Mouse (Mus musculus): ENCODE data around the gene Ldlrad3.

Gene Ldlrad3

DNA sequence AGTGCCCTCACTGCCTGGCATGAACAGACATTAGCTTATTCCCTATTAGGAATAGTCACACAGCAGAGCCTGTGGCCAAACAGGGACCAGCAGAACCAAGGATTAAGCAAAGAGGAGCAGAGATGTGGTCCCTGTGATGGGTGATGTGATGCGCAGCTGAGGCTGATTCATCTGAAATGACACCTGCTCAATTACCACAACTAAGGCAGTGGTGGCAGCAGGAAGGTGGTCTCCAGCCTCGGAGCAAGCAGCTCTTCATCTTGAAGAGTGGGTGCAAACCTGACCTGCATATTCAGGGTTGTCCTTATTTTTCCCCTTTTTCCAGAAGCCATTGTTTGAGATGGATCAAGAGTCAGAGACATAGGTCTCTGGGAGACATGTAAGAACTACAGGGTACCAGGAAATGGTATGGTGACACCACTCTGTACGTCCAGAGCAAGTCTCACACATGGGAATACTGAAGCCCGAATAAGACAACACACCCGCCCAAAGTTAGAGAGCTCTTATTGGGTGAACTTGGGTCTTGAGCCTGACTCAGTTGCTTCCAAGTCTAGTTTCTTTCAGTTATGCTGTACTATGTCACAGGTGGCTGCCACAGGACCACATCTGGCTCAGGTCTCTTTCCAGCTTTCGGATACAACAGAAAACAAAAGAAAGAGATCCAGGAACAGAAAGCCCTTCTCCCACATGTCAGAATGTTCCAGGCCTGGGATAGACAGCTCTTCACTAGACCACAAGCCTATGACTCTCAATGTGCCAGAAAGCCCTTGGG, 112.7 kb downstream of the Ldlrad3 start:
- DNase-seq (ENCODE audit: low spot score in 2 of 2) = no peak

DNA sequence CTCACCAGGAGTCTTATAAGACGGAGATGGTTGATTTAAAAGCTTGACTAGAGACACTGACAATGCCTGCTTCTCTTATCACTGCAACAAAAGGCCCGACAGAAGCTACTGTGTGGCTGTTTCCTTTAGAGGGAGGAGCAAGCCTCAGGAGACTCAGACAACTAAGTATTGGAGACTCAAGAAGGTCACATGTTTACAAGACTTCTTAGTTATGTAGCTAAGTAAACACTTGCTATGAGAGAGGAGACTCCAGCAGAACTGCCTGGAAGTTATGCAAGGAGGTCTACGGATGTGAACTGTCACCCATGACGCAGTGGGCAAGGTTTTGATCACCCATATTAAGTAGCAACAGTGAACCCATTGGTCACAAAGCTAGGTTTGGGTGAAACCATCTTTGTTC, 113.3 kb downstream of the Ldlrad3 start:
- DNase-seq (ENCODE audit: low spot score in 2 of 2) = no peak

DNA sequence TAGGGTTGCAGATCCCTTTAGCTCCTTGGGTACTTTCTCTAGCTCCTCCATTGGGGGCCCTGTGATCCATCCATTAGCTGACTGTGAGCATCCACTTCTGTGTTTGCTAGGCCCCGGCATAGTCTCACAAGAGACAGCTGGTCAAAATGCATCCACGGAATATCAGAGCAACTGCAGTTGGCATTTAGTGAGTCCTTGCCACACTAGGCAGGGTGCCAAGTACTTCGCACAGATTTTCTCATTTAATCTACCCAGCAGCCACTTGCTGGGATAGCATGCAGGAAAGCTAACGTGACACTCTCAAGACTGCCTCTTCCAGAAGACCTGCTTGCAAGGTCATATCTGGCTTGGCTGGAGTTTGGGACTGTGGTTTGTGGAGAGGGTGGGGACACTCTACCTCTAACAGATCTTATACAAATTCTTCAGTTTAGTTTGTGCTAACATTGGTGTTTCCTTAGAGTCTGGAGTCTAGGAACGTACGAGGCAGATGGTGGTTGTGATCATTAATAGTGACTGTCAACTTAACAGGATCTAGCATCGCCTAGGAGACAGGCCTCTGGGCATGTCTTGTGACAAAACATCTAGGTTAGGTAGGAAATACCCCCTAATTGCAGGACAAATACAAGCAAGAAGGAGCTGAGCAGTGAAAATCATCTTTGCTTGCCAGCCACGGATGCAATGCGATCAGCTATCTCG, 115.0 kb downstream of the Ldlrad3 start:
- peak; percentile 69 to 79 for DNase-seq (ENCODE audit: low spot score in 2 of 2)

DNA sequence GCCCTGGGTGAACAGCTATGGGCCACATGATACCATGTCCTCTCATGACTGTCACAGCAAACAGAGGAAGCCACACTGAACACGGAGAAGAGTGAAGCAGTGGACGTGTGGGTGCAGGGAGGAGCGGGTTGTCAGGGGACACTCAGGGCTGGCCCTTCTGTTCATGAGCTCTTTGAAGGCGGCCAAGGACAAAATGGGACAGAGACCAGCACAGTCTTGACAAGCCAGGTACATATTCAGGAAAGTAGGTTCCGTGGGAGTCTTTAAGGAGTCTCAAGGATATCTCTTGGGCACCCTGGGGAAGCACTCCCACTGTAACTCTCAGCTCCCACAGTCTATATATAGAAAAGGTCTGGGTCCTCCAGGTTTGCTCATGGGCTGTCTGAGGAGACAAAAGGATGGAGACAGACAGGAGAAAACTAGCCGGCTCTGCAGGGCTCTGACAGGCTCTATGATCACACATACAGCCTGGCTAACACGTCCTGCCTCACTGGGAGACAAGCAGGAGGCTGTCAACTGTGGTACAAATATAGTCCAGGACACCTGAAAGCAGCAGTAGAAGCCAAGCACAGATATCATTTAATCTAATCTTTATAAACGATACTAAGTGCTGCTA, 121.3 kb downstream of the Ldlrad3 start:
- DNase-seq (ENCODE audit: low spot score in 2 of 2) = no peak

DNA sequence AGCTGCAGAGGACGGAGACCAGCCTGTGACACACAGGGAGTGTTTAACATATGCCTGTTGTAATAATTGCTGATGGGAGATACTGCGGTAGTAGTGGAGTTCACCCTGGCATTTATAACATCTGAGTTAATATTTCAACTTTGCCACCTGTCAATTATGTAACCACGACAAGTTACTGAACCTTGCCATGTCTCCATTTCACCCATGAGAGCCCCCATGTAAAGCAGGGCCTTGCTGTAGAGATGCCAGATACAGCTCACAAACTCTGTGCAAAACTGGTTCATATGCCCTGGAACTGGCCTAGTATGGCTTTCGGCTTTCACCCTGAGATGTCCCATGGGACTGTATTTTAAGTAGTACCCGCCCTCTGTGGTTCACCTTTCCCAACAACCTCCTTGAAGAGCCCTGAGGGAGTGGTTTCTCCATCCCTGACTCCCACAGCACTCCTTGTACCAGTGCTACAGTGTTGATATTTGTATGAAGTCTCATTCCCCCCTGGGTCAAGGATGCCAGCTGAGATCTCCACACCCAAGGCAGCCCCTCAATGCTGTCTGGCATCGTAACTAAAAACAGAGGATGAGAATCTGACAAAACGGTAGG, 122.2 kb downstream of the Ldlrad3 start:
- DNase-seq (ENCODE audit: low spot score in 2 of 2) = no peak

DNA sequence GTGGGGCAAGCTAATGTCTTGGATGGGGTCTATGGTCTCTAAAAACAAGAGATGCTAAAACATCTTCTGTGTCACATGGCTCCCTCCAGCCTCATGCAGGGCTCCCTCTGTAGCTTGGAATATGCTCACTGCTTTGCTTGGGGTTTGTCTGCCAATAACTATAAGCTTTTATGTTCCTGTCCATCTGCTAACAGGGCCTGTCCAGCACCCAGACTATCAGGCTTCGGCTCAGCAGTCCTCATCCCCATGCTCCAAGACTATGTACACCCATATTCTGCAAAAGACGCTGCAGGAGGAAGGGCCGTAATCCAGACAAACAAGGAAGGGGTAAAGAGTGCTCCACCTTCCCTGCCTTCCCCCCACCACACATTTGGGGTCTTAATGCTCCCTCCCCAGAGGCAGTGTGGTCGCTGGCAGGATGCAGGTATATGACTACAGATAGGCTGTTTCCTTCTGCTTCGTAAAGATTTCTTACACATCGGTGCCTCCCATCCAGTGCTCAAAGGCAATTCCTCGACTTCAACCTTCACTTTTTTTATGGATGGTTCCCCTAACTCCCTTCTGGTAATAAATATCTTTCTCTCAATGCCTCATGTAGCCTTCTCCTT, 123.2 kb downstream of the Ldlrad3 start:
- DNase-seq (ENCODE audit: low spot score in 2 of 2) = no peak

DNA sequence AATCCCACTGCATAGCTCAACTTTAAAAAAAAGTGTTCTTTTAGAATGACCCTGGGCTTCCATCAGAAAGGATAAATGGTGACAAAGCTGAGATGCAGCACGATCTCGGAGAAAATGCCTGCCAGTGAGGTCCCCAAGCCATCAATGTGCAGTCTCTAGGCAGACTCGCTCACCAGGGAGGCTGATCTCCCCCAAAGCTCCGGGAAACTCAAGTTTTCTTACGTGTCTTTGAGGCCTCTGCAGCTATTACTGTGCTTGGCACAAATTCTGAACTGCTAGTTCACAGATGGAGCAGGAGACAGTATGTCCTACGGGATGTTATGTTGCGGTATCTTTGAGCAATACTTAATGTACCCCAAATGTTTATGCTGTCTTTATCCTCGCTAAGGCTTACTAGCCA, 124.3 kb downstream of the Ldlrad3 start:
- no peak for DNase-seq (ENCODE audit: low spot score in 2 of 2)

DNA sequence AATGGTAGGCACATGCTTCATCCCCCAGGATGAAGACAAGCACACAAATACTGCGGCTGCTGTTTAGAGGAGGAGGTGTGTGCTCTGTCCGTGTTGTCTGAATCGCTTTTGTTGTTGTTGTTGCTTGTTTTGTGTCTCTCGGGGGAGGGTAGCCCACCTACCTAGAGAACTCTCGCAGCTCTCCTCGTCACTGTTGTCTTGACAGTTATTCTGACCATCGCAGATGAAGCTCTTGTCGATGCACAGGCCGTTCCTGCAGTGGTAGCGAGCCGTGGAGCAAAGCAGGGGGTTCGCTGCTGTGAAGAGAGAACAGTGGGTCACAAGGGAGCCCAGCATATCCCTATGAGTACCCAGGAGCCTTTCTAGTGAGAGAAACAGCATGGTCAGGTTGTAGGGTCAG, 128.4 kb downstream of the Ldlrad3 start:
- DNase-seq (ENCODE audit: low spot score in 2 of 2) = no peak

DNA sequence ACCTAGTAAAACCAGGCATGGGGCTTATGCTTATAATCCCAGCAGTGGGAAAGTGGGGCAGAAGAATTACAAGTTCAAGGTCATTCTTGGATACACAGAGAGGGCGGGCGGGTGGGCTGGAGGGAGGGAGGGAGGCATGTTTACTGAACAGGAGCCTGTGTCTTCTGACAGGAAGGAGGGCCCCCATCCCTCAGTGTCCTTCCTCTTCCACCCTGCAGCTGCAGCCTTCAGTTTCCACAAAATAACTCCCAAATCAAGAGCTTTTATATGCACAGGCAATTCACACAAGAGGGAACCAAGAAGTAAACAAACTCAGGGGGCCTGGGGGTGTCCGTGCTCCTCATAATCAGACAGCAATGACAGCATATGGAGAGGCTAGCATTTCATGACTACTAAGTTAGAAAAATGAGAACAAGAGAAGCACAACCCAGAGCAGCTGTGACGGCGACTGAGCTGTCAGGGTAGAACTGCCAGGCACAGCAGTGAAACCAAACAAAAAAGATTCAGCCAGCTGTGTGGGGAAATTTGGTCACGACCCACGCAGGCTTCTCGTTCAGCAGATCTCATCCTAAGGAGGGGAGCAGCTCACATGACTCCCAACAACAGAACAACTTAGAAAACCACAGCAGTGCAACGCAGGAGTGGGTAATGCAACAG, 129.0 kb downstream of the Ldlrad3 start:
- DNase-seq (ENCODE audit: low spot score in 2 of 2) = peak; percentile 50 to 63

DNA sequence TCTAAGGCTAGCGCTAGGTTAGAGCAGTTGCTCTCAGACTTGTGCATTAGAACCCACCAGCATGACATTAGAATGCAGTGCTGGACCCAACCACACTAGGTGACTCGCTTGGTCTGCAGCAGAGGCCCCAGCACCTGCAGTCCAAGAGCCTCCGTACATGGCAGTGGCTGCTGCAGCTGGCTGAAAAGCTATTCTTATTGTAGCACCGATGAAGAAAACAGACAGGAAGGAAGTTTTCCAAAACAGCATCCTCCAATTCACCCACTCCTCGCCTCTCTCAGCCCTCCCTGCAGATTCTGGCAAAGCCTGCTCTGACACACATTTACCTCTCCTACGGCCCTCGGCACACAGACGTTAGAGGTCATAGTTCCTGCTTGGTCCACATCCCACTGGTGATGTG, 130.0 kb downstream of the Ldlrad3 start:
- DNase-seq (ENCODE audit: low spot score in 2 of 2) = no peak

DNA sequence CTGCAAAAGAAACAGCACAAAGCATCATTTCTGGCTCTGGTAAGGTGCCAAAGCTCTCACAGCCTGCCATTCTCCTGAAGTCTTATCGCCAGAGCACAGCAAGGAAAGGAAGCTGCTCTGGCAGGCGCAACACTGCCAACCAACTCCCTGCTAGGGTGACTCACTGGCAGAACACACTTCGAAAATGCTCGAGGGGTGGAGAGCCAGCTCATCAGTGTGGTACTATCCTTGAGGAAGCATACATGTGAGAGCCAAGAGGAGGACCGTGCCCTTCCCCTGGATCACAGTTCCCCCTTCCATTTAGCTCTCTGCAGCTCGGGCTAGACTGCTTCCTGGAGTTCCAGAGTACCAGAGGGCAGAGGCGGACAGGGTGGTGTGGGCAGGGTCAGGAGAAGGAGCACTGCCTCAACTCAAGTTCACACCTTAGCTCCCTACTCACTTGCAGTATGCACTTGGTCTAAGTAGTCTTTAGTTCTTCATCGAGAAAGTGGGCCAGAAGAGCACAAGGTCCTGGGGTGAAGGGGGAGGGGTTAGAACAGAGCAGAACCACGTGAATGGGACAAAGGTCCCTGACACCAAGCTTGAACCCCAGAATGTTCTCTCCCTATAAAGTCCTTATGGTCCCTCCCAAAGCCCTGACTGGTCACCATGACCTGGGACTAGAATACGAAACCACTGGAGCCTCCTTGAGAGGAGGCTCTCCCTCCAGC, 133.1 kb downstream of the Ldlrad3 start:
- DNase-seq (ENCODE audit: low spot score in 2 of 2) = peak; percentile 71 to 87

DNA sequence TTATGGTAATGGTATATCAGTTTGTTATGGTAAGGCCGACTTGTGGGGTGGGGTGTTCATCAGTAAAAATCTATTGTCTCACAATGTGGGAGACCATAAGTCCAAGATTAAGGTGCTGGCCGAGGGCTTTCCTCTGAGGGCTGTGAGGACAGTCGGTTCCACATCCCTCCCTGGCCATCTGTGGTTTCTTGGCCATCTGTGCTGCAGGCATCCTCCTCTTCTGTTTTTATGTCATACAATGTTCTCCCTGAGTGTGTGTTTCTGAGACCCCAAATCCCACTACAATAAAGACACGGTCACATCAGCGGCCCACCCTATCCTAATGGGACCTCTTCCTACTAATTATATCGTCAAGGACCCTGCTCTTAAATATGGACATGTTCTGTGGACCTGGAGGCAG, 133.8 kb downstream of the Ldlrad3 start:
- peak in 1 of 2 experiments; percentile 69 for DNase-seq (ENCODE audit: low spot score in 2 of 2)

DNA sequence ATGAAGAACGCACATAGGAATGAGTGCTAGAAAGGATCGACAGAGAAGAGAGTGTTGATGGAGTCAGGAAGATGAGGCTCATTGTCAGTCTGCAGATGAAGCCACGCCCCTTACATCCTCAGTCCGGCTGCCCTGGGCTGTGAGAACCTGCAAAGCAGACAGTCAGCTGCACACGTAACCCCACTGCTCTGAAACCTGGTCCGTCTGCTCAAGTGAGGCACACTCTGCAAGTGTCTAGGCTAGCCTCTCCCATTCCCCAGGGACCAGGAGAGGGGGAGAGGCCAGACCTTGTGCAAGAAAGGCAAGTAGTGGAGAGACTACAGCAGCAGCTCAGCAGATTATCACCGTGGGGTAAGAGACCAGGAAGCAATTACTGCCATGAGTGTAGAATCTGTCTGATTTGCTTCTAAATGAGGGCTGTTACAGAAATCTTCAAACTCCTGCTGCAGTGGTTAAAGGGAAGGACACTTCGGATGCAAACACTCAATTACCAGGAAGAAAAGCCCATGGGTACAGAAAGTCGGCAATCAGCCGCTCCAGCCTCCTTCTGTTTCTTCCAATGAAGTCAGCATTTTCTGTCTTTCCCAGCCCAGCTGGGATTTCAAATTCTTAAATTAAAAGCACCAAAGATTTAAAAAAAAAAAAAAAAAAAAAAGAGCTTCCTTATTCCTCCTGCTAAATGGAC, 136.2 kb downstream of the Ldlrad3 start:
- DNase-seq (ENCODE audit: low spot score in 2 of 2) = no peak

DNA sequence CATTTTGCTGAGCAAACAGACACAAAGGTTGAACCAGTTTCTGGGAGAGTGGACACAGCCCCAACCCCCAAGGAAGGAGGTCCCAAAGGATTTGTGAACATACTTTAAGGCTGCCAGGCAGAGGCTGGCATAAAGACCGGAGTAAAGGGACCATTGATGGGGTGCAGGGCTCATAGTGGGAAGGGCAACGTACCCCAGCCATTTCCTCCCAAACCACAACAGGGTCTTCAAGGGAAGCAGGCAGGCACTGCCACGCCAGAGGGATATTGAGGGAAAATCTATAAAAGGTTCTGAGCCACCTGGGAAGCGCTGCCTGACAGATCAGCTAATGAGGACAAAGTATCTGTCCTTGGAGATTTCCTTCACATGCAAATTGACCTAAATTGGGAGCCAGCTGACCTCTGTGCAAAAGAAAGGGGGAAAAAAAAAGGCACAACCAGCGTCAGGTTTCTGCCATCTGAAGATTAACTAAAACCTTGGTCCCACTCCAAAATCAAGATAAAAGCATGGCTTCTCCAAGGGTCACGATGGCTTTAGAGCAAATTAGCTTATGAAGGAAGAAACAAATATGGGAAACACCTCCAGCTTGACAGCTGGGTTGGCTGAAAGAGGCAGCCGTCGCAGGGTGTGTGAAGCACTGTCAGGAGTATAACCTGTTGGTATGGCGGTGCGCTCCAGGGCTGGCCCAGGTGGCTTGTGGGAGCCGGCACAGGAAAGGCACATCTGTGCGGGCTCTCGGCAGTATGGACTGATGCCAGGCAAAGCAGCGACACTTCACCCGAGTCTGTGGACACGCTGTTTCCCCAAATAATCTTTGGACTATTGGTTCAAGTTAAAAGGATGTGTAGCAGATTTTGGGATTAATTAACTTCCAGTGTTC, 137.6 kb downstream of the Ldlrad3 start:
- no peak for DNase-seq (ENCODE audit: low spot score in 2 of 2)

DNA sequence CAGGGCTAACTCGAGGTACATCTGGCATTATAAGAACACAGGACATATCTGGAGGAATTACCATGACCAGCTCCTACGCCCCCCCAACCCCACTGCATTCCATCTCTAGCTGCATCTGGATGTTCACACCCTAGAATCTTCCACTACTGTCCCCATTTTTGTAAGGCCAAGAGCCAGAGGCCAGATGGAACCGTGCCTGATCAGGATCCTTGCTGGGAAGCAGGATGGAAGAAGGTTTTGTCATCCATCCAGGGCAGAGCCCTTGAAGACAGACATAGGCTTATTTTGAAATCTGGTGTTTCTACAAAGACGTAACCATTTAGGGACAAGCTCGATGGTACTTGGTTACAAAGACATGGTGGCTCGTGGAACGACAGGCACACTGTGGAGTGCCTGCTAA, 139.7 kb downstream of the Ldlrad3 start:
- no peak for DNase-seq (ENCODE audit: low spot score in 2 of 2)

DNA sequence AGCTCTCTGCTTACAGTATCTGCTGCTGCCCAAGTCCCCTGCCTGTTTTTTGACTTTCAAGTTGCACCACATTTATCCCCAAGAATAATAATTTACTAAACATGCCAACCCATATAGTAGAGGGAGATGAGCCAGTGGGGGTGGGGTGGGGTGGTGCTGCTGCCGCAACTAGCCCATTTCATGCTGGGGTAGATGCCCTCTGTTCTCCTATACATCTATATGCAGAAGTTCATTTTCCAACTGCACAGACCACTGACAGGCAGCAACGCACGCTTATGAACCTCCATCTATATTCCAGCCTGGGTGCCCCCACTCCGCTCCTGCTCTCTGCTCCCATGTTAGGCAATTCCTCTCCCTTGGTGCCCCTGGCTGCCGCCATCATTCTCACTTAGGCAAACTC, 145.7 kb downstream of the Ldlrad3 start:
- DNase-seq (ENCODE audit: low spot score in 2 of 2) = no peak

DNA sequence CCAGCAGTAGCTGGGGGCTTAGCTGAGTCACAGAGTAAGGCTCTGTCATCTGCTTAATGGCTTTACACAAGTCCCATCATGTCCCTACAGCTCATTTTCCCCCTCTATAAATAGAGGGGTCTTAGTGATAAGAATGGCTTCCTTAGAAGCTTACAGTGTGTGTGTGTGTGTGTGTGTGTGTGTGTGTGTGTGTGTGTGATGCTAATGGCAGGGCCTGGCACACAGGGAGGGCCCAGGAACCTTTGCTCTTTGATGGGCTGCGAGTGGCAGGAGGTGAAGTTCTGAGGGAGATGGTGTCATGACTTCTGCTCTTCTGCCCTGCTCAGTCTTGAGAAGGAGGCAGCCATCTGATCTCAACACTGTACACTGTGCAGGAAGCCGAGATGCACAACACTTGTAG, 146.2 kb downstream of the Ldlrad3 start:
- DNase-seq (ENCODE audit: low spot score in 2 of 2) = no peak

DNA sequence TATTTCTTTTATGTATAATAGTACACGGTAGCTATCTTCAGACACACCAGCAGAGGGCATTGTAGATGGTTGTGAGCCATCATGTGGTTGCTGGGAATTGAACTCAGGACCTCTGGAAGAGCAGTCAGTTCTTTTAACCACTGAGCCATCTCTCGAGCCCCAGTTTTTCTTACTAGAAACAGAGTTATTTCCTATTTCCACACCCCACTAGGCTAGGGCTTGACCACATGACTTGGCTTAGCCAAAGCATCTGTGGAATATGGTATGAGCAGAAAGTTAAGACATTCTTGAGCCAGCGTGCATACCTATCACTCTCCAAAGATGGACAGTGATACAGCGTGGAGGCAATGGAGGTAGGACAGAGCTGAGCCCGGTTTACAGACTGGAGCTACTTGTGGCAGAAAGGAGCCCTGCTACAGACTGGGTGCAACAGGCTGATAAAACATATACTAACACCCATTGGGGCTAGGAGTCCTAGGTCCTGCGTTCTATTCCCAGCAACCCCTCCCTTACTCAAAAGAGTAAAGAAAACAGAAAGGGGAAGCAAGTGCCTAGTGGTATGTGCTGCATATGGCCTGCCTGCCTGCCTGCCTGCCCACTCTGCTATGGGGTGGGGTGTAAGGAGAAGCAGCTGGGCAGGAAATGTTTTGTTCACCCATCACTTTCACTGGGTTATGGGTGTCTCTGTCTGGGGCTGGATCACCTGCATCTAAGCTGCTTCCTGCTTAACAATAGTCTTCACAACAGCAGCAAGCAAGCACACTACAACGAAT, 147.1 kb downstream of the Ldlrad3 start:
- DNase-seq (ENCODE audit: low spot score in 2 of 2) = no peak

Measured in right cerebral cortex, postnatal 10 days (tissue).